Mouse (Mus musculus): ENCODE measurements at regions not wholly inside any gene's neighbourhood (a gene's known extent, or its start where the extent isn't known, plus 50 kb on each side); places are given as distances from the start of the nearest gene placed in this dataset.

- ATAC-seq (ENCODE audit: insufficient read depth, low FRiP score, low TSS enrichment) (no peak), DNase-seq (ENCODE audit: low spot score) (no peak)
- no peak overlapping the region for H3K4me3 ChIP-seq (ENCODE audit: low read depth, low read length)
- no peaks in the 10 kb centered on the region for H3K36me3 ChIP-seq (ENCODE audit: control insufficient read depth, insufficient read depth, low read length)
- no peak overlapping the region for H3K27ac ChIP-seq (ENCODE audit: low read depth, low read length)
- no peak overlapping the region for H3K4me2 ChIP-seq (ENCODE audit: low read depth)
- no peaks in the 10 kb centered on the region for H3K9me3 ChIP-seq (ENCODE audit: control insufficient read depth, low read length)
- WGBS, result 88% methylated on average over 2 of the region's 2 CpGs
- H3K27me3 ChIP-seq (ENCODE audit: control insufficient read depth, insufficient read depth, low read length), result no peaks in the 10 kb centered on the region
- H3K9ac ChIP-seq (ENCODE audit: low read length), result no peak overlapping the region
- H3K4me1 ChIP-seq (ENCODE audit: control insufficient read depth, insufficient read depth, low read length), result no peaks in the 10 kb centered on the region
Measured at GRCm38 (mm10) chr17:45917647-45918046, 114.5 kb downstream of the Vegfa start.

- WGBS, result 78% methylated on average over 4 of the region's 4 CpGs
- Histone ChIP-seq H3K4me2 (ENCODE audit: low read depth) (no peak overlapping the region), H3K36me3 (ENCODE audit: control insufficient read depth, insufficient read depth, low read length) (no peaks in the 10 kb centered on the region), H3K4me3 (ENCODE audit: low read depth, low read length) (no peak overlapping the region), H3K27me3 (ENCODE audit: control insufficient read depth, insufficient read depth, low read length) (no peaks in the 10 kb centered on the region), H3K27ac (ENCODE audit: low read depth, low read length) (no peak overlapping the region), H3K4me1 (ENCODE audit: control insufficient read depth, insufficient read depth, low read length) (no peaks in the 10 kb centered on the region), H3K9me3 (ENCODE audit: control insufficient read depth, low read length) (no peaks in the 10 kb centered on the region), H3K9ac (ENCODE audit: low read length) (no peak overlapping the region)
- DNase-seq (ENCODE audit: low spot score) (no peak), ATAC-seq (ENCODE audit: insufficient read depth, low FRiP score, low TSS enrichment) (no peak)
Measured at GRCm38 (mm10) chr17:45916937-45917336, 115.2 kb downstream of the Vegfa start.

- H3K4me1 ChIP-seq (ENCODE audit: control insufficient read depth, insufficient read depth, low read length), result no peaks in the 10 kb centered on the region
- H3K27me3 ChIP-seq (ENCODE audit: control insufficient read depth, insufficient read depth, low read length), result no peaks in the 10 kb centered on the region
- no peak overlapping the region for H3K9ac ChIP-seq (ENCODE audit: low read length)
- H3K4me3 ChIP-seq (ENCODE audit: low read depth, low read length), result no peak overlapping the region
- 92% methylated on average over 9 of the region's 9 CpGs for WGBS
- H3K9me3 ChIP-seq (ENCODE audit: control insufficient read depth, low read length), result no peaks in the 10 kb centered on the region
- no peaks in the 10 kb centered on the region for H3K36me3 ChIP-seq (ENCODE audit: control insufficient read depth, insufficient read depth, low read length)
- no peak overlapping the region for H3K27ac ChIP-seq (ENCODE audit: low read depth, low read length)
- no peak overlapping the region for H3K4me2 ChIP-seq (ENCODE audit: low read depth)
- DNase-seq (ENCODE audit: low spot score) (no peak), ATAC-seq (ENCODE audit: insufficient read depth, low FRiP score, low TSS enrichment) (no peak)
Measured at GRCm38 (mm10) chr17:45914706-45915240, 117.4 kb downstream of the Vegfa start.

DNA sequence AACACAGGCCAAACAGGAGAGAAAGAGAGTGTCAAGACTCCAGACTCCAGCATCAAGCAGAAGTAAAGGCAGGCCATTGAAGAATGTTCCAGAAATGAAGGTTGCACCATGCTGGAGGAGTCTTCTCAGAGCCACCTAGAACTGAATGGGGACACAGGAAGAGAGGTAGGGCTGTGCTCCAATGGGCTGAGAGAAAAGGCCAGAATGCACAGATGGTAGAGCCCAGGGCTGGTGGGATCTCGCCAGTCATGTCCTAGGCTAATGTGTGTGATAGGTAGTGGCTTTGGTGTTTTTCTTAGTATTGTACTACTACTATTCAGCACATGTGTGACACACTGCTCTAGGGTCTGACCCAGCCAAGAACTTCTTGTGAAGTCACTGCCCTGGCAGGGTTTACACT is 117.9 kb downstream of the Vegfa start:
- no peak for ATAC-seq (ENCODE audit: insufficient read depth, low FRiP score, low TSS enrichment)
- no peak overlapping the region for H3K4me2 ChIP-seq (ENCODE audit: low read depth)
- no peak overlapping the region for H3K4me3 ChIP-seq (ENCODE audit: low read depth, low read length)
- H3K4me1 ChIP-seq (ENCODE audit: control insufficient read depth, insufficient read depth, low read length), result no peaks in the 10 kb centered on the region; the same call in 1 of the 2 replicates
- H3K27ac ChIP-seq (ENCODE audit: low read depth, low read length), result no peak overlapping the region
- H3K9me3 ChIP-seq (ENCODE audit: control insufficient read depth, low read length), result no peaks in the 10 kb centered on the region
- no peaks in the 10 kb centered on the region for H3K27me3 ChIP-seq (ENCODE audit: control insufficient read depth, insufficient read depth, low read length)
- H3K9ac ChIP-seq (ENCODE audit: low read length), result no peak overlapping the region
- H3K36me3 ChIP-seq (ENCODE audit: control insufficient read depth, insufficient read depth, low read length), result no peaks in the 10 kb centered on the region
- DNase-seq (ENCODE audit: low spot score), result no peak
- 83% methylated on average over 1 of the region's 1 CpGs for WGBS

- H3K4me2 ChIP-seq (ENCODE audit: low read depth), result no peak overlapping the region
- no peaks in the 10 kb centered on the region for H3K36me3 ChIP-seq (ENCODE audit: control insufficient read depth, insufficient read depth, low read length)
- H3K9ac ChIP-seq (ENCODE audit: low read length), result no peak overlapping the region
- H3K4me1 ChIP-seq (ENCODE audit: control insufficient read depth, insufficient read depth, low read length), result no peaks in the 10 kb centered on the region; the same call in 1 of the 2 replicates
- no peaks in the 10 kb centered on the region for H3K27me3 ChIP-seq (ENCODE audit: control insufficient read depth, insufficient read depth, low read length)
- 83% methylated on average over 4 of the region's 4 CpGs for WGBS
- H3K4me3 ChIP-seq (ENCODE audit: low read depth, low read length), result no peak overlapping the region
- no peak overlapping the region for H3K27ac ChIP-seq (ENCODE audit: low read depth, low read length)
- no peaks in the 10 kb centered on the region for H3K9me3 ChIP-seq (ENCODE audit: control insufficient read depth, low read length)
- DNase-seq (ENCODE audit: low spot score) (no peak), ATAC-seq (ENCODE audit: insufficient read depth, low FRiP score, low TSS enrichment) (no peak)
Measured at GRCm38 (mm10) chr17:45913671-45914070, 118.5 kb downstream of the Vegfa start.

DNA sequence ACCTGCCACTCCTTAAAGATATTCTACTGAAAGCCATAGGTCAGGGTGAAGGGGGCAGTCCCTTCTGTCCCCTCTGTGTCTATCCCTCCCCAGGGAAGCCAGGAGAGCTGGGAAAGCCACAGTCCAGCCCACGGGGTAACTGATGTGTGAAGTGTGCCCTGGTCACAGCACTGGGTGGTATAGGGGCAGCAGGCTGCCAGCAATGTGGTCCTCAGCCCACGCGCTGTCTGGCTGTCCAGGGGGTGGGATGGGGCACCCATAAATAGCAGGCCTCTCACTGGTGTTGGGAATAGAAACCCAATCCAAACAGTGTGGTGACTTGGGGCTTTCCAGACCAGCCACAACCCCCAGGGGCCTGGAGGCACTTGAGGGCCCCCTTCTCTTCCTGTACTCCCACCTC is 120.0 kb downstream of the Vegfa start:
- Histone ChIP-seq H3K9me3 (ENCODE audit: control insufficient read depth, low read length) (no peaks in the 10 kb centered on the region), H3K4me2 (ENCODE audit: low read depth) (no peak overlapping the region), H3K4me3 (ENCODE audit: low read depth, low read length) (no peak overlapping the region), H3K27me3 (ENCODE audit: control insufficient read depth, insufficient read depth, low read length) (no peaks in the 10 kb centered on the region), H3K27ac (ENCODE audit: low read depth, low read length) (no peak overlapping the region), H3K9ac (ENCODE audit: low read length) (no peak overlapping the region), H3K36me3 (ENCODE audit: control insufficient read depth, insufficient read depth, low read length) (no peaks in the 10 kb centered on the region), H3K4me1 (ENCODE audit: control insufficient read depth, insufficient read depth, low read length) (no peaks in the 10 kb centered on the region; the same call in 1 of the 2 replicates)
- DNase-seq (ENCODE audit: low spot score) (no peak), ATAC-seq (ENCODE audit: insufficient read depth, low FRiP score, low TSS enrichment) (no peak)
- WGBS, result 91% methylated on average over 3 of the region's 3 CpGs

- H3K36me3 ChIP-seq (ENCODE audit: control insufficient read depth, insufficient read depth, low read length), result no peaks in the 10 kb centered on the region
- no peak overlapping the region for H3K4me3 ChIP-seq (ENCODE audit: low read depth, low read length)
- ATAC-seq (ENCODE audit: insufficient read depth, low FRiP score, low TSS enrichment) (no peak), DNase-seq (ENCODE audit: low spot score) (no peak)
- WGBS, result 88% methylated on average over 13 of the region's 13 CpGs
- H3K4me1 ChIP-seq (ENCODE audit: control insufficient read depth, insufficient read depth, low read length), result no peaks in the 10 kb centered on the region; the same call in 1 of the 2 replicates
- H3K9me3 ChIP-seq (ENCODE audit: control insufficient read depth, low read length), result no peaks in the 10 kb centered on the region
- H3K27me3 ChIP-seq (ENCODE audit: control insufficient read depth, insufficient read depth, low read length), result no peaks in the 10 kb centered on the region
- no peak overlapping the region for H3K9ac ChIP-seq (ENCODE audit: low read length)
- H3K27ac ChIP-seq (ENCODE audit: low read depth, low read length), result no peak overlapping the region
- no peak overlapping the region for H3K4me2 ChIP-seq (ENCODE audit: low read depth)
Measured at GRCm38 (mm10) chr17:45911201-45911731, 120.9 kb downstream of the Vegfa start.

DNA sequence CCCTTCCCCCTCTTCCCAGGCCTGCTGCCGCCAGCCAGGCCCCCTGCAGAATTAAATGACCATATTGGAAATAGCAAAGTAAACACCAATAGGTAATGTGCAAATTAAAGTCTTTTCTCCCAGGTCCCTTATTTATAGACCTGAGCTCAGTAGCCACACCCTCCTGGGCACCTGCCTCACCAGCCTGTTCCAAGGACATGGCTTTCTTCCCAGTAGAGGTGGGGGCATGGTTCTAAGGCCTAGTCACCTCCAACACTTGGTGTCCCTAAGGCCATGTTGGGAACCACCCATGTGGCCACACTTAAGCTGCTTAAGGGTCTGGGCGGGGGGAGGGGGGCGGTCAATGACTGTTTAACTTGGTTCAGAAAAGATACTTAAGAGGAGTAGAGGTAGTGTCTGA is 121.9 kb downstream of the Vegfa start:
- no peaks in the 10 kb centered on the region for H3K27me3 ChIP-seq (ENCODE audit: control insufficient read depth, insufficient read depth, low read length)
- no peak overlapping the region for H3K9ac ChIP-seq (ENCODE audit: low read length)
- no peak overlapping the region for H3K27ac ChIP-seq (ENCODE audit: low read depth, low read length)
- no peak overlapping the region for H3K4me3 ChIP-seq (ENCODE audit: low read depth, low read length)
- H3K4me1 ChIP-seq (ENCODE audit: control insufficient read depth, insufficient read depth, low read length), result no peaks in the 10 kb centered on the region; the same call in 1 of the 2 replicates
- no peak overlapping the region for H3K4me2 ChIP-seq (ENCODE audit: low read depth)
- no peaks in the 10 kb centered on the region for H3K9me3 ChIP-seq (ENCODE audit: control insufficient read depth, low read length)
- 88% methylated on average over 3 of the region's 3 CpGs for WGBS
- no peaks in the 10 kb centered on the region for H3K36me3 ChIP-seq (ENCODE audit: control insufficient read depth, insufficient read depth, low read length)
- DNase-seq (ENCODE audit: low spot score), result no peak
- ATAC-seq (ENCODE audit: insufficient read depth, low FRiP score, low TSS enrichment), result no peak

DNA sequence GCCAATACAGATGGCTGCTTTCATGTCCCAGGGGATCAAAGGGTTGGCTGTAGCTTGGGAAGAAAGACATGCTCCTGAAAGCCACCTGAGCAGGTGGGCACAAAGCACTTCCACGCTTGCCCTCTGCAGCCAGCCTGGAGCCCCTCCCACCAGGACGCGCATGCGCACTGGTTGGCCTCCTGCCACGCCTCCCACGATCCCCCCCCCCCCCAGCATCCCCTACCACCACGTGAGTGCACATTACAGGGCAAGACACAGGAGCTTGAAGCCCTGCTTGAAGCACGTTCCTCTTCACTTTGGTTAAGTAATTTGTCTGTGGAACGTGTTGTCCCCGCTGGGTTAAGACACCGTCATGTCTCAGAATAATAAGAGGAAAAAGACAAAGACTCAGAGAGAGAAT is 124.6 kb downstream of the Vegfa start:
- Histone ChIP-seq H3K36me3 (ENCODE audit: control insufficient read depth, insufficient read depth, low read length) (no peaks in the 10 kb centered on the region), H3K4me2 (ENCODE audit: low read depth) (no peak overlapping the region), H3K27ac (ENCODE audit: low read depth, low read length) (no peak overlapping the region), H3K9me3 (ENCODE audit: control insufficient read depth, low read length) (no peaks in the 10 kb centered on the region), H3K4me3 (ENCODE audit: low read depth, low read length) (no peak overlapping the region), H3K9ac (ENCODE audit: low read length) (no peak overlapping the region), H3K27me3 (ENCODE audit: control insufficient read depth, insufficient read depth, low read length) (no peaks in the 10 kb centered on the region), H3K4me1 (ENCODE audit: control insufficient read depth, insufficient read depth, low read length) (no peaks in the 10 kb centered on the region; the same call in 1 of the 2 replicates)
- no peak for ATAC-seq (ENCODE audit: insufficient read depth, low FRiP score, low TSS enrichment)
- 64% methylated on average over 11 of the region's 11 CpGs for WGBS
- DNase-seq (ENCODE audit: low spot score), result no peak
